Mouse (Mus musculus) myocyte (in vitro differentiated cells): ENCODE measurements around the gene Kansl2.

Source experiments
- MYOG ChIP-seq, 3 experiments: IDR thresholded peaks; one replicate each; pipeline ENCODE4 v1.6.1; 2011; ENCODE audit warnings: control low read depth in 2 of 3, low read depth in 2 of 3, mild to moderate bottlenecking in 2 of 3; ENCODE audit not compliant: insufficient read length in 2 of 3, control insufficient read depth in 1 of 3, insufficient read depth in 1 of 3
- TCF12 ChIP-seq: IDR thresholded peaks from one replicate; pipeline ENCODE4 v1.6.1; 2011; ENCODE audit warnings: mild to moderate bottlenecking, control low read depth; ENCODE audit not compliant: poor library complexity, insufficient read depth, severe bottlenecking
- USF1 ChIP-seq: IDR thresholded peaks from one replicate; pipeline ENCODE4 v1.6.1; 2011; ENCODE audit warnings: low read depth, mild to moderate bottlenecking, control low read depth, moderate library complexity

- no peak for TF ChIP-seq MYOG (IDR thresholded peaks at IDR 0.05; ENCODE audit: control insufficient read depth in 1 of 3, insufficient read depth in 1 of 3, insufficient read length in 2 of 3, low read depth in 2 of 3)
- TF ChIP-seq USF1: no peak
- no peak for TF ChIP-seq TCF12
Observed at GRCm38 (mm10) chr15:98566973-98567277, 32.9 kb upstream of the Kansl2 start.
